Mouse (Mus musculus): ENCODE data around the gene Hist2h2bb. TPM values are rescaled to one million over a fixed set of nuclear protein-coding genes. Genes with fewer than 3 reads are reported as not detected.

Gene Hist2h2bb
- polyA plus RNA-seq, 1 experiment from 2014 or later: 15.5 TPM

DNA sequence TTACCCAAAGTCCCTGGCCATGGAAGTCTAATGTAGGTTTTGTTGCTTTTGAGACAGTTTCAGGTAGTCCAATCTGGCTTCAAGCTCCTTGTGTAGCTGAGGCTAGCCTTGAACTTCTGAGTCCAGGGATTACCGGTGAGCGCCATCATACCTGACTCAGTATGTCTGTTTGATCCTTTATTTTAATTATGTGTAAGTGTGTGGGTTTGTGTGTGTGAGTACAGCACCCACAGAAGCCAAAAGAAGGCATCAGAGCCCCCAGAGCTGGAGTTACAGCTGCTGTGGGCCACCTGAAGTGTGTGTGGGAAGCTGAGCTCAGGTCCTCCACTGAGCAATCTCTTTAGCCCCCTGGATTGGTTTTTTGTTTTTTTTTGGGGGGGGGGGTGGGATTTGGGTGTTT lies 30.0 kb downstream of the Hist2h2bb start:
- no peak overlapping the region for H3K4me3 ChIP-seq
- H3K27ac ChIP-seq: no peak overlapping the region
- ATAC-seq (ENCODE audit: low FRiP score, low read depth): no peak
- H3K4me2 ChIP-seq (replicated peaks): no peak overlapping the region
- no peak overlapping the region for H3K9ac ChIP-seq
- no peaks in the 10 kb centered on the region for H3K4me1 ChIP-seq
- H3K27me3 ChIP-seq: peaks cover 4% of the 10 kb centered on the region; the same call in 1 of the 2 replicates
- 98% methylated on average over 2 of the region's 2 CpGs for WGBS
- H3K9me3 ChIP-seq: peaks cover 7% of the 10 kb centered on the region; the same call in 1 of the 2 replicates
- H3K36me3 ChIP-seq: no peaks in the 10 kb centered on the region

DNA sequence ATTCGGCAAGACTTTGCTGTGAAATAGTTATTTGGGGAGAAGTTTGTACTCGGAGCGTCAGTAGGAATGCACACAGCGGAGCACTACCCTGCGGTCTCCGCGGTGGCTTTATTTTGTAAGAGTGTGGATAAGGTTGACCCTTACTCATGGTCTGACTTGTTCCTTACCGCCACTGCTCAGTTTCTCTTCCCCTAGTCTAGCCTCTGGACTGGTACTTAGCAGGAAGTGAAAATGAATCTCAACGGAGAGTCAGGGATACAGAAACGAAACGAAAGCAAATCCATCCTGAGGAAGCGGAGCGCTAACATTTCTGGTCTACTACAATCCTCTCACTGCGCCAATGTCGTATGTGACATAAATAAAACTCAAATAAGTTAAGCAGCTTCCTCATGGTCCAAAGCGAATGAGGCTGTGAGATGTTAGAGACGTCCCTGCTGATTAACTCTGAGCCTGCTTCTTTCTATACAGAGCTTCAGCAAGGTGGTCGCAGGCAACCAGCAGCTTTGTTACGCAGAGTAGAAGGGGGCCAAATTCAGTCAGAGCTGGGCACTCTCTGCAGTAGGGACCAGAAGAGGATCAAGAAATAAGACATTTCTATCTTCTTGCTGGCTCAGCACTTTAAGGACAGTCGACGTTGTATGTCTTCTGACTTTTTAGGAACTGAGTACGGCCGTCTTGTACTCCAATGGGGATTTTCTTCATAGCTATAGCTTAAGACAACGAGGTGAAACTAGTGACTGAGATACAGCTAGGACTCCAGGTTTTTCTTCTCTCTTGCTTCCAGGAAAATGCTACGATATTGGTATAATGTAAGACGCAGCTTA lies 31.4 kb downstream of the Hist2h2bb start:
- peaks cover 4% of the 10 kb centered on the region; the same call in 1 of the 2 replicates for H3K27me3 ChIP-seq
- H3K4me2 ChIP-seq (replicated peaks): peak overlapping the region; percentile 44
- peak overlapping the region; percentile 32 for H3K4me3 ChIP-seq
- no peak for ATAC-seq (ENCODE audit: low FRiP score, low read depth)
- no peak overlapping the region for H3K27ac ChIP-seq
- peaks cover 2% of the 10 kb centered on the region; the same call in 1 of the 2 replicates for H3K9me3 ChIP-seq
- no peaks in the 10 kb centered on the region for H3K36me3 ChIP-seq
- no peak overlapping the region for H3K9ac ChIP-seq
- no peaks in the 10 kb centered on the region for H3K4me1 ChIP-seq
- WGBS: 75% methylated on average over 26 of the region's 26 CpGs

DNA sequence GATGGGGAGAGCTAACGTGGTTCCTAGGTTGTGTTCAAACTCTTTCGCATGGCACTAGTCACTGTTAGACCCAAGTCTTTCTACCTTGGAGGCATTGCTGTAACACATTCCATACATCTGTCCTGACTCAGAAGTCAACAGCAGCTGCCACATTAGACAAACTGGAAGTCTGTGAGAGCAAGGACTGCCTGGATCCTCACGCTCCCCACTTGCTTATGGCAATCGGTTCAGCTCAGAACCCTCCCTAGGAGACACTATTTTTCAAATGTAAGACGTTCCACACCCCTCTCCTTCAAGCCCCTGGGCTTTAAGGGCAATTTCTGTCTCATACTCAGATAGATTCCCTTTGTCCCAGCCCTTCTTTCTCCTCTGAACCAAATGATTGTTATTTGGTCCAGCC lies 32.5 kb downstream of the Hist2h2bb start:
- WGBS: 78% methylated on average over 5 of the region's 5 CpGs
- H3K36me3 ChIP-seq: no peaks in the 10 kb centered on the region
- no peak for ATAC-seq (ENCODE audit: low FRiP score, low read depth)

DNA sequence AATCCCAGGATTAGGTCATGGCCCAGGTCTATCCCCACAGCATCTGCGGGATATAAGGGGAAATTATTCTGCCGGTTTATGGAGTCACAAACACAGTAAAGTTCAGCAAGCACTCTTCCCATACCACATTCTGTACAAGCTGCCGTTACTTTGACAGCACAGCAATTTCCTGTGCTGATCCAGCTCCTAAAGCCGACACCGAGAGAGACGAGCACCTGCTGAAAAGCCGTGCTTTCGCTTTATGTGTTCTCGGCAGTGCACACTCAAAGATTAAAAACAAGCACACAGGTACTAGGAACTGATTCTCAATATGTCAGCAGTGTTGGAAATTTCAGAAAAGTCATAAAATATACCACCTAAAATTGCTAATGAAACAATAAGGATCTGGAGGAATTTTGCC lies 37.0 kb downstream of the Hist2h2bb start:
- H3K9ac ChIP-seq: no peak overlapping the region

More for the DNA sequence above, 32.5 kb downstream of the Hist2h2bb start:
- Histone ChIP-seq H3K4me1 (no peaks in the 10 kb centered on the region), H3K27me3 (peaks cover 4% of the 10 kb centered on the region; the same call in 1 of the 2 replicates), H3K4me3 (no peak overlapping the region), H3K9ac (no peak overlapping the region), H3K9me3 (no peaks in the 10 kb centered on the region), H3K4me2 (replicated peaks) (no peak overlapping the region), H3K27ac (no peak overlapping the region)

DNA sequence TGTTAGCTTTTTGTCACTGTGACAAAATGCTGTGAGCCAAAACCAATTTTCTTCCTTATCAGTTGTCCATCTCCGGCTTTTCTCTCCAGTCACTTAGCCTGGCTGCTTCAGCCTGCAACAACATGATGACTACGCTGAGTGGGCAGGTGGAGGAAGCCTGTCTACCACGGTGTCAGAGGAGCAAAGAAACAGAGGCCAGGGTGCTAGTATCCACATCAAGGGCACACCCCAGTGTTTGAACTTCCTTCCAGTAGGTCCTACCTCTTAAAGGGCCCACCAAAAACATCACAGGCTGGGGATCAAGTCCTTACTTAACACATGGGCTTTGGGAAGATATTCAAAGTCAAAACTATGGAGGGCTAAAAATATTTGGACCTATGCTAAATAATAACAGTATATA lies 39.9 kb downstream of the Hist2h2bb start:
- no peak for ATAC-seq (ENCODE audit: low FRiP score, low read depth)
- H3K9ac ChIP-seq: no peak overlapping the region
- H3K4me2 ChIP-seq (replicated peaks): no peak overlapping the region
- H3K4me3 ChIP-seq: no peak overlapping the region
- 0 out of 2 replicates have a peak, but pooled peaks cover 4% of the 10 kb centered on the region for H3K27me3 ChIP-seq
- H3K36me3 ChIP-seq: no peaks in the 10 kb centered on the region
- H3K27ac ChIP-seq: no peak overlapping the region
- 59% methylated on average over 3 of the region's 3 CpGs for WGBS
- H3K4me1 ChIP-seq: no peaks in the 10 kb centered on the region
- H3K9me3 ChIP-seq: no peaks in the 10 kb centered on the region

More for the DNA sequence above, 37.0 kb downstream of the Hist2h2bb start:
- H3K36me3 ChIP-seq: no peaks in the 10 kb centered on the region
- no peaks in the 10 kb centered on the region for H3K4me1 ChIP-seq
- no peak overlapping the region for H3K27ac ChIP-seq
- no peak overlapping the region for H3K4me2 ChIP-seq (replicated peaks)
- WGBS: 49% methylated on average over 9 of the region's 9 CpGs
- ATAC-seq (ENCODE audit: low FRiP score, low read depth): no peak
- H3K4me3 ChIP-seq: no peak overlapping the region
- H3K9me3 ChIP-seq: no peaks in the 10 kb centered on the region
- peaks cover 8% of the 10 kb centered on the region; the same call in 1 of the 2 replicates for H3K27me3 ChIP-seq

DNA sequence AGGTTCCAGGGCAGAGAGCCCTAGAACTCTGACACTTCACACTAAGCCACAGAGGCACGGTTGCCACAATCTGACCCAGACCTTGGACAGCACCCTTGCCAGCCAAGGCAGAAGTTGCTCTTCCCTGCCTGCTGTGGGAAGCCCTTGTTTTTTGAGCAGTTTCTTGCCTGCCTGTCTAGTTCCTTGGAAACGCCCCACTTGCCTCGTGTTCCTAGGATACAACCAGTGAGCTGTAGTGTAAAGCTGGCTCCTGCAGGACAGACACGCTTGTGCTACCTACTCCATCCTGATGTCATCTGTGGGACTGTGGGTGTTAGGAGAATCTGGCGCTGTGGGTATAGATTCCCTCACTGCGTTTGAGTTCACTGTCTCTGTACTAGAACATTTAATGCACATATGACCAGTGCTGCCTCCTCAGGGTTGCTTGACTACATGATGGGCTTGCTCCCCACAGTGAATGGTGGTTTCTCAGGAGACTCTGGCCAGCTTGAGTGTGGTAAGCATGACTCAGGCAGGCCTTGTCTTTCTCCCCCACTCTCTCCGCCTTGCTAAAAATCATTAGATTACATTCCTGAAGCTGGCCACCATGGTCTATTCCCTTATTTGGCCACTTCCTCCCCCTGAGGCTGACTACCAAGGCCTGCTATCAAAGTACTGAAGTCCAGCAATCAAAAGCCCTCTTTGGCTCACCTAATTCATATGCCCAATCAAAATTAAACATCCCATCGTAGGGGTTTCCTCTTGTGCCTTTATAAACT lies 43.0 kb downstream of the Hist2h2bb start:
- Histone ChIP-seq H3K4me2 (replicated peaks) (no peak overlapping the region), H3K9ac (no peak overlapping the region), H3K27me3 (0 out of 2 replicates have a peak, but pooled peaks cover 4% of the 10 kb centered on the region), H3K4me3 (no peak overlapping the region), H3K36me3 (no peaks in the 10 kb centered on the region), H3K27ac (no peak overlapping the region), H3K4me1 (no peaks in the 10 kb centered on the region), H3K9me3 (no peaks in the 10 kb centered on the region)
- no peak for ATAC-seq (ENCODE audit: low FRiP score, low read depth)
- 64% methylated on average over 8 of the region's 8 CpGs for WGBS

Small RNA genes within 50 kb of the gene (microRNA-seq; reads per million reads assigned to microRNA genes)
- gene Gm44492 (not detected), gene Gm47311 (not detected), gene Gm47313 (not detected)

Other genes starting within 250 kb of the Hist2h2bb start
- 39.4 and 39.5 TPM in 2 replicates for gene Vps45, start 211.3 kb upstream of the Hist2h2bb start, polyA plus RNA-seq (2015; fragmentation: Nextera tagmentation; extraction: Ambion mirVana)
- gene Otud7b, start 165.2 kb upstream of the Hist2h2bb start, polyA plus RNA-seq (2015; fragmentation: Nextera tagmentation; extraction: Ambion mirVana): 28.8 and 30.3 TPM in 2 replicates
- gene Mtmr11, start 107.7 kb upstream of the Hist2h2bb start, polyA plus RNA-seq (2015; fragmentation: Nextera tagmentation; extraction: Ambion mirVana): 34.9 and 39.6 TPM in 2 replicates
- gene Sf3b4, start 97.4 kb upstream of the Hist2h2bb start, polyA plus RNA-seq (2015; fragmentation: Nextera tagmentation; extraction: Ambion mirVana): 179 and 186 TPM in 2 replicates
- 4.6 and 7.8 TPM in 2 replicates for gene Sv2a, start 88.6 kb upstream of the Hist2h2bb start, polyA plus RNA-seq (2015; fragmentation: Nextera tagmentation; extraction: Ambion mirVana)
- gene Bola1, start 50.0 kb upstream of the Hist2h2bb start, polyA plus RNA-seq (2015; fragmentation: Nextera tagmentation; extraction: Ambion mirVana): 51.1 and 55.2 TPM in 2 replicates
- 1.3 TPM in 1 of 2 replicates, not detected in the other for gene Hist2h2ab, start 49.9 kb upstream of the Hist2h2bb start, polyA plus RNA-seq (2015; fragmentation: Nextera tagmentation; extraction: Ambion mirVana)
- 11.1 and 12.0 TPM in 2 replicates for gene Hist2h2ac, start 48.9 kb upstream of the Hist2h2bb start, polyA plus RNA-seq (2015; fragmentation: Nextera tagmentation; extraction: Ambion mirVana)
- 6.7 and 7.2 TPM in 2 replicates for gene Hist2h2be, start 48.6 kb upstream of the Hist2h2bb start, polyA plus RNA-seq (2015; fragmentation: Nextera tagmentation; extraction: Ambion mirVana)
- 8.8 and 10.5 TPM in 2 replicates for gene Hist2h3c2, start 30.6 kb upstream of the Hist2h2bb start, polyA plus RNA-seq (2015; fragmentation: Nextera tagmentation; extraction: Ambion mirVana)
- 46.2 and 48.0 TPM in 2 replicates for gene Hist2h2aa2, start 29.5 kb upstream of the Hist2h2bb start, polyA plus RNA-seq (2015; fragmentation: Nextera tagmentation; extraction: Ambion mirVana)
- 19.0 and 30.4 TPM in 2 replicates for gene Hist2h2aa1, start 24.3 kb upstream of the Hist2h2bb start, polyA plus RNA-seq (2015; fragmentation: Nextera tagmentation; extraction: Ambion mirVana)
- gene Hist2h3c1, start 23.1 kb upstream of the Hist2h2bb start, polyA plus RNA-seq (2015; fragmentation: Nextera tagmentation; extraction: Ambion mirVana): 0.73 TPM in 1 of 2 replicates, not detected in the other
- 15.5 and 16.9 TPM in 2 replicates for gene Hist2h4, start 6.4 kb upstream of the Hist2h2bb start, polyA plus RNA-seq (2015; fragmentation: Nextera tagmentation; extraction: Ambion mirVana)
- 85.5 and 91.9 TPM in 2 replicates for gene Hist2h3b, start 1.1 kb upstream of the Hist2h2bb start, polyA plus RNA-seq (2015; fragmentation: Nextera tagmentation; extraction: Ambion mirVana)
- 1.7 TPM in 2 replicates for gene Fcgr1, start 24.2 kb downstream of the Hist2h2bb start, polyA plus RNA-seq (2015; fragmentation: Nextera tagmentation; extraction: Ambion mirVana)
- not detected in 2 replicates for gene BC107364, start 182.6 kb downstream of the Hist2h2bb start, polyA plus RNA-seq (2015; fragmentation: Nextera tagmentation; extraction: Ambion mirVana)

Data from limb, embryonic 13.5 days (tissue).